Mouse (Mus musculus) limb, embryonic 12.5 days (tissue): Measurements from ENCODE around the gene Aldh1l1. TPM values are rescaled to one million over a fixed set of nuclear protein-coding genes. Genes with fewer than 3 reads are reported as not detected.
A peak's percentile ranks its signal among the peaks of the same experiment; 100 is the strongest.

ENCODE experiments used
- ATAC-seq: fragments of 200-750 bp; cut with Nextera tagmentation; 2 replicates; pipeline ENCODE4 v1.8.0; 2017; ENCODE audit warnings: low read depth, moderate TSS enrichment; ENCODE audit not compliant: insufficient number of reproducible peaks, insufficient read depth, low FRiP score, low TSS enrichment
- H3K27ac ChIP-seq: fragments of 300-500 bp; sonication (generic); 2 replicates; pipeline ENCODE4 v1.5.1; 2016; ENCODE audit warnings: mild to moderate bottlenecking, moderate library complexity
- H3K27me3 ChIP-seq: fragments of 300-500 bp; sonication (generic); 2 replicates; pipeline ENCODE4 v1.6.1; 2016; ENCODE audit warnings: mild to moderate bottlenecking, moderate library complexity
- H3K36me3 ChIP-seq: fragments of 300-500 bp; sonication (generic); 2 replicates; pipeline ENCODE4 v1.6.1; 2016; ENCODE audit warnings: mild to moderate bottlenecking, moderate library complexity
- H3K4me1 ChIP-seq: fragments of 300-500 bp; sonication (generic); replicated peaks from 2 replicates; pipeline ENCODE4 v1.6.1; 2016
- H3K4me2 ChIP-seq: fragments of 300-500 bp; sonication (generic); 2 replicates; pipeline ENCODE4 v1.6.1; 2016; ENCODE audit warnings: mild to moderate bottlenecking, moderate library complexity
- H3K4me3 ChIP-seq: fragments of 300-500 bp; sonication (generic); replicated peaks from 2 replicates; pipeline ENCODE4 v1.5.1; 2016; ENCODE audit warnings: mild to moderate bottlenecking
- H3K9ac ChIP-seq: fragments of 300-500 bp; sonication (generic); replicated peaks from 2 replicates; pipeline ENCODE4 v1.6.1; 2016; ENCODE audit warnings: mild to moderate bottlenecking, moderate library complexity
- H3K9me3 ChIP-seq: fragments of 300-500 bp; sonication (generic); 2 replicates; pipeline ENCODE4 v1.6.1; 2016; ENCODE audit warnings: mild to moderate bottlenecking, moderate library complexity
- WGBS: fragments of 180-500 bp; shearing (Covaris S2); methylation state at CpG from one replicate; pipeline ENCODE4 v1.1.7; 2016; 5-methylcytosine and 5-hydroxymethylcytosine counted together
- polyA plus RNA-seq: library from polyadenylated mRNA; unstranded; fragments of >200 nt; fragmentation: Nextera tagmentation; extraction: Ambion mirVana; gene quantifications from 2 replicates; pipeline ENCODE4 v1.2.1, GENCODE M21; 2016

The Aldh1l1 gene
- polyA plus RNA-seq, 1 experiment from 2014 or later = 1.6 TPM

DNA sequence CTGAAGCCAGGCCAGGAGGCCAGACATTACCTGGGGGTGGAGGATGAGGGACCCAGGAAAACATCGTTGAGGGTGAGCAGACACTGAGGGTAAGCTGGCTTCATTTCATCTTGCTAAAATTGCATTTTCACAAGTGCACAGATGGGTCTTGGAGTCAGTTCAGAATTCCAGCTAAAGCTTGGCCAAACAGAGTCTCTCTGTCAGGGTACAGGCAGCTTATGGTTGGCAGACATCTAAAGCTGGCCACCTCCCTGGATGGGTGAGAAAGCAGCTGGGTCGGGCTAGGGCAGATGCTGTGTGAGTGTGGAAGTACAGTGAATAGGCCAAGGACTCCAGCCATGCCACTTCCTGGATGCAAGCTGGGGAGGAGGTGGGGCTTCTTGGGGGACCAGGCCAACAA lies 4.7 kb downstream of the Aldh1l1 start:
- no peak overlapping the region for H3K27ac ChIP-seq
- no peak overlapping the region for H3K4me3 ChIP-seq
- no peaks in the 10 kb centered on the region for H3K36me3 ChIP-seq
- no peak for ATAC-seq
- no peaks in the 10 kb centered on the region for H3K9me3 ChIP-seq
- no peak overlapping the region for H3K9ac ChIP-seq
- H3K4me1 ChIP-seq = peaks cover 6% of the 10 kb centered on the region; the same call in 1 of the 2 replicates
- H3K4me2 ChIP-seq = no peak overlapping the region
- no peaks in the 10 kb centered on the region for H3K27me3 ChIP-seq
- WGBS = 80% methylated on average over 2 of the region's 2 CpGs

DNA sequence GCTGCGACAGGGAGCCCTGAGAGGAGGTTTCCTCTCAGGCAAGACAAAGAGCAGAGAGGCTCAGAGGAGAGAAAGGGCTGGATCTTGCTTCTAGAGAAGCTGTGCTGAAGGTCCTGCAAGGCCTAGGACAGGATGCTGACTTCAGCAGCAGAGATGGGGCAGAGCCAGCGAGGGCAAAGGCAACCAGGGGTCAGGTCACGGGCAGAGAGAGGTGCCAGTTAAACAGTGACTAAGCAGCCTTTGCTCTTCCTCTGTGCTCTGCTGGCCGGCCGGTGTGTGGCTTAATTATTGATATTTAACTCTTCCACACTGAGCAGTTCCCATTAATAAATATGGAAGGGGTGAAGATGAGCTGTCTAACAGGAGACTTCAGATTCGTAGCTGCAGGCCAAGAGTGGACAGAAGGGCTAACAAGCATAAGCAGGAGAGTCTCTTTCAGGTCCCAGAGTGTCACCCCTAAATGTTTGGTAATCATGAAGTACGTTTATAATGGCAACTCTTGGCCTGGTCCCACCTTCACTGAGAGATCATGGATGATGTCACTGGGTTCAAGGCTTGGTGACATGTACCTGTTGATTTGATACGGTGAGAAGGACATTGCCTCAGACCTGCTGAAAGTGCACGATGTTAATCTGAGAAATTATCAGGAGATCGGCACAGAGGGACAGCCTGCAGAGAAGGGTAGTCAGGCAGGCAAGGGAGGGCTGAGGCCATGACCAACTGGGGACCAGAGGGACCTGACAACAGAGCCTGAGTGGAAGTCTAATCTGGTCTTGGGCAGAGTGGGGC lies 5.9 kb downstream of the Aldh1l1 start:
- 86% methylated on average over 10 of the region's 10 CpGs for WGBS
- no peak for ATAC-seq
- Histone ChIP-seq H3K9me3 (no peaks in the 10 kb centered on the region), H3K4me1 (peaks cover 6% of the 10 kb centered on the region; the same call in 1 of the 2 replicates), H3K27ac (no peak overlapping the region), H3K36me3 (no peaks in the 10 kb centered on the region), H3K27me3 (no peaks in the 10 kb centered on the region), H3K4me2 (no peak overlapping the region), H3K9ac (no peak overlapping the region), H3K4me3 (no peak overlapping the region)

- Histone ChIP-seq H3K27me3 (no peaks in the 10 kb centered on the region), H3K36me3 (no peaks in the 10 kb centered on the region), H3K4me2 (no peak overlapping the region), H3K9me3 (no peaks in the 10 kb centered on the region), H3K27ac (no peak overlapping the region), H3K9ac (no peak overlapping the region), H3K4me3 (no peak overlapping the region), H3K4me1 (peaks cover 6% of the 10 kb centered on the region; the same call in 1 of the 2 replicates)
- 82% methylated on average over 3 of the region's 3 CpGs for WGBS
- no peak for ATAC-seq
Observed at GRCm38 (mm10) chr6:90494155-90494554, 7.9 kb downstream of the Aldh1l1 start.

DNA sequence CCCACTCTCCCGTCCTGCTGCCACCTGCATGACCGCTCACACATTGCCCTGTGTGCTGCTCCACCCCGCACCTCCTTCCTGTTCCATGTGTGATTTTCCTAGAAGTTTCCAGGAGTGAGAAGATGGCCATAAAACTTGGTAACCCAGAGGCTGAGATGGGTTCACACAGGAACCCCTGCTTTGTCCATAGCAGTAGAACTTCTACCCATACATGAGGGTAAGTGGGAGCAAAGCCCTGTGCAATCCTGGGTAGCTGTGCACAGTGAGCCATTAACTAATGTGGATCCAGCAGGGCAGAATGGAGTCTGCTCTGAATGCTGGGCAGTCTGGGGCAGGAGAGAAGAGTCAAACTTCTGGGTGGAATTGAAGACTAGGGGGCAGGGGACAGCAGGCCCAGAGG lies 8.3 kb downstream of the Aldh1l1 start:
- H3K4me1 ChIP-seq = peaks cover 6% of the 10 kb centered on the region; the same call in 1 of the 2 replicates
- WGBS = 88% methylated on average over 3 of the region's 3 CpGs
- no peaks in the 10 kb centered on the region for H3K9me3 ChIP-seq
- H3K4me3 ChIP-seq = no peak overlapping the region
- no peaks in the 10 kb centered on the region for H3K36me3 ChIP-seq
- H3K27ac ChIP-seq = no peak overlapping the region
- H3K9ac ChIP-seq = no peak overlapping the region
- no peaks in the 10 kb centered on the region for H3K27me3 ChIP-seq
- no peak overlapping the region for H3K4me2 ChIP-seq
- ATAC-seq = no peak

DNA sequence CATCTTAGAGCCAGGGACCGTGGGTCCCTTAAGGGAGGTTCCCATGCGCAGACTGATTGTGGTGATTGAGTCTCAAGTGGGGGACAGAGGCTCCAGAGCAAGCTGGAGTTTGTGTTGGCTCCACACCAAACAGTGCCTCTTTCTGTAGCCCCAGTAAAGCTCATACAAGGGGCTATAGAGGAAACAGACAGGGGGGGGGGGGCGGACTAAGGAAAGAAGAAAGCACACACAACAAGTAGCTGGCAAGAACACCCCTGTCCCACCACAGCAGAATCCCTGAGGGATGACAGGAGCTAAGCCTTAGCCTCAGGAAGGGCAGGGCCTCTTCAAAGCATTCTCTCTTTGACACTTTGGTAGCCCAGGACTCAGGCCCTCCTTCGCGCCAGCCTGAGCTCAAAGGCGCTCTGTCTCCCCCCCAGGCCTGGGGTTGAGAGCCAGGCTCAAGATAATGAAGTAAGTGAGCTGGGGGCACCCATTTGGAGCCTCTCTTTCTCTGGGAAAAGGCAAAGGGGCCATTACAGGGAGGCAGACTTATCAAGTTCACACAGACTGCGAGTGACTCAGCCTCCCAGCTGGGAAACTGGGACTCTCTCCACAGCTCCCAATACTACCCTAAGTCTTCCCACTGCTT lies 9.2 kb downstream of the Aldh1l1 start:
- Histone ChIP-seq H3K9me3 (no peaks in the 10 kb centered on the region), H3K4me1 (peaks cover 6% of the 10 kb centered on the region; the same call in 1 of the 2 replicates), H3K9ac (no peak overlapping the region), H3K4me3 (no peak overlapping the region), H3K36me3 (no peaks in the 10 kb centered on the region), H3K27me3 (peaks cover 5% of the 10 kb centered on the region; the same call in 1 of the 2 replicates), H3K27ac (no peak overlapping the region), H3K4me2 (no peak overlapping the region; the same call in 1 of the 2 replicates)
- ATAC-seq = peak; percentile 37; the same call in 1 of the 2 replicates
- 54% methylated on average over 6 of the region's 7 CpGs for WGBS

- Histone ChIP-seq H3K4me1 (peaks cover 6% of the 10 kb centered on the region; the same call in 1 of the 2 replicates), H3K9ac (no peak overlapping the region), H3K4me2 (no peak overlapping the region), H3K27ac (no peak overlapping the region), H3K9me3 (no peaks in the 10 kb centered on the region), H3K36me3 (no peaks in the 10 kb centered on the region), H3K4me3 (no peak overlapping the region), H3K27me3 (peaks cover 5% of the 10 kb centered on the region; the same call in 1 of the 2 replicates)
- WGBS = 78% methylated on average over 3 of the region's 3 CpGs
- no peak for ATAC-seq
Observed at GRCm38 (mm10) chr6:90496217-90496616, 10.0 kb downstream of the Aldh1l1 start.

GRCm38 (mm10) chr6:90499509-90499908 lies 13.3 kb downstream of the Aldh1l1 start:
- 62% methylated on average over 4 of the region's 4 CpGs for WGBS
- no peak overlapping the region for H3K9ac ChIP-seq
- no peak for ATAC-seq
- H3K9me3 ChIP-seq = no peaks in the 10 kb centered on the region
- no peak overlapping the region for H3K4me3 ChIP-seq
- H3K36me3 ChIP-seq = no peaks in the 10 kb centered on the region
- H3K4me1 ChIP-seq = peaks cover 6% of the 10 kb centered on the region; the same call in 1 of the 2 replicates
- H3K27me3 ChIP-seq = peaks cover 9% of the 10 kb centered on the region; the same call in 1 of the 2 replicates
- no peak overlapping the region for H3K27ac ChIP-seq
- H3K4me2 ChIP-seq = no peak overlapping the region

GRCm38 (mm10) chr6:90501222-90501940 lies 15.2 kb downstream of the Aldh1l1 start:
- ATAC-seq = no peak

DNA sequence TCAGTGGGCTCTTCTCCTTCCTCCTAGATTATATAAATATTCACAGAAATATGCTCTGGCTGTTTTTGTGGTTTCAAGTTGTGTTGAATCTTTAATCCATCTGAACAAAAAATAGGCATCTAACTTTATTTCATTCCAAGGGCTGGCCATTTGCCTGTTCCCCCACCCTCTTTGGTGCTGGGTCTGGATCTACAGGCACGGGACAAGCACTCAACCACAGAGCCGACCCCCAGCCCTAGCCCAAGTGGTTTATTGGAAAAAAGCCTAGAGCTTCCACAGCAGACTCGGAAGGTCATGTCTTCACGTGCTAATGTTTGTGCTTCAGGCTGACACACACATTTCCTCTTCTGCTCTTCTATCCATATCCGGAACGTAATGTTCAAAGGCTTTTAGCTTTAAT lies 19.7 kb downstream of the Aldh1l1 start:
- peaks cover 23% of the 10 kb centered on the region for H3K4me1 ChIP-seq
- H3K36me3 ChIP-seq = no peaks in the 10 kb centered on the region
- H3K9me3 ChIP-seq = no peaks in the 10 kb centered on the region
- H3K4me2 ChIP-seq = no peak overlapping the region
- H3K27ac ChIP-seq = no peak overlapping the region
- no peak for ATAC-seq
- H3K4me3 ChIP-seq = no peak overlapping the region
- H3K9ac ChIP-seq = no peak overlapping the region
- 67% methylated on average over 6 of the region's 6 CpGs for WGBS
- H3K27me3 ChIP-seq = 0 out of 2 replicates have a peak, but pooled peaks cover 4% of the 10 kb centered on the region

More at GRCm38 (mm10) chr6:90501222-90501940, 15.2 kb downstream of the Aldh1l1 start:
- WGBS = 75% methylated on average over 8 of the region's 8 CpGs
- Histone ChIP-seq H3K4me1 (no peaks in the 10 kb centered on the region; the same call in 1 of the 2 replicates), H3K27me3 (peaks cover 9% of the 10 kb centered on the region; the same call in 1 of the 2 replicates), H3K9ac (no peak overlapping the region), H3K27ac (no peak overlapping the region), H3K9me3 (no peaks in the 10 kb centered on the region), H3K36me3 (no peaks in the 10 kb centered on the region), H3K4me3 (no peak overlapping the region), H3K4me2 (no peak overlapping the region)

GRCm38 (mm10) chr6:90506673-90507311 lies 20.6 kb downstream of the Aldh1l1 start:
- 67% methylated on average over 16 of the region's 16 CpGs for WGBS

More at GRCm38 (mm10) chr6:90506673-90507311, 20.6 kb downstream of the Aldh1l1 start:
- Histone ChIP-seq H3K27ac (peak overlapping the region; percentile 70), H3K9ac (no peak overlapping the region; the same call in 1 of the 2 replicates), H3K4me3 (no peak overlapping the region), H3K9me3 (no peaks in the 10 kb centered on the region), H3K4me2 (no peak overlapping the region), H3K36me3 (no peaks in the 10 kb centered on the region), H3K27me3 (0 out of 2 replicates have a peak, but pooled peaks cover 4% of the 10 kb centered on the region), H3K4me1 (peaks cover 23% of the 10 kb centered on the region)
- no peak for ATAC-seq
